Mouse (Mus musculus): ENCODE measurements around the gene Pik3r6. TPM values are rescaled to one million over a fixed set of nuclear protein-coding genes. Genes with fewer than 3 reads are reported as not detected.

Gene Pik3r6
- polyA plus RNA-seq, 1 experiment: not detected

DNA sequence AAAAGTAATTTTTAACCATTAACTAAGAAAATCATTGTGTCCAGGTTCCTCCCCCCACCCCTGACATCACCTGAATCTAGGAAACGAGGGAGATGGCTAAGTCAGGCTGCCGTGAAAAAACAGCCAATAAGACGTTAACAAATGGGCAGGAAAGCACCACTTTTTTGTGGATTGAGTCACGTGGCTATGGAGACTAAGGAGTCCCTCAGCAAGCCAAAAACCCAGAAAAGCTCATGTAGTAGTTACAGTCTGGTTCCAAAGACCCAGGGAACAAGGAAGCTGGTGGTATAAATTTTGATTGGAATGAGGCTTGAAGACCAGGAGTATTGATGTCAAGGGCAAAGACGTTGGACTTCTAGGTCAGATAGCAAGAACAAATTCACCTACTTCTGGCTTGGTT, 5.8 kb downstream of the Pik3r6 start:
- TF ChIP-seq GATA1 (IDR thresholded peaks at IDR 0.05; ENCODE audit: low read length): no peak

DNA sequence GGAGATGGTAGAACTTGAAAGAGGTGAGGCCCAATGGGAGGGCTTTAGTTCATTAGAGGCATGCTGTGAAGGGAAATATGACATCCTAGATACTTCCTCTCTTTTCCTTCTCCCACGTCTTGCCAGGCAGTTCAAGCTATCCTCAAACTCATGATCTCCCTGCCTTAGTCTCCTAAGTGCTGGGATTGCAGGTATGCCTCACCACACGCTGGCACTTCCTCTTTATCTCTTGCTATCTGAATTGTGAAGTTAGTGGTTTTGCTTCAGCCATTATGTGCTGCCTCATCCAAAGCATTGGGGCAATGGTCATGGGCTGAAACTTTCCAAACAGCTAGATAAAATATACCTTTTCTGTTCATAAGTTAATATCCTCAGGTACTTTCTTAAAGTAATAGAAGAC, 6.4 kb downstream of the Pik3r6 start:
- no peak for TF ChIP-seq GATA1 (IDR thresholded peaks at IDR 0.05; ENCODE audit: low read length)

DNA sequence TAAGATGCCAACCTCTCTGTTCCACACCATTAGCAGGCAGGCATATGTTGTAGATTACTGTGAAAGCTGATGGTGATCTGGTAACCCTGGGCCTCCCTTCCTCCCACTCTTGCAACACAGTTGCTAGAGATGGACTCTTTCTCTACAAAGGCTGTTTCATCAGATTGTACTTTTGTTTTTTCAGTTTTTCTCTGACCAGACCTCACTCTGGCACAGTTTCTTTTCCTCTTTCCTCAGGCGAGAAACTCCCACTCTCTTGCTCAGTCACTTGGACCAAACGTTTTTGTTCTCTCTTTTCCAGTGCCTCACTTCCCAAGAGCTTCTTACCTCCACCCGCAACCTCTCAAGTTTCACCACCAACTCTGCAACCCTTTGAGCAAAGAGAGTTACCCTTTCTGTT, 11.2 kb downstream of the Pik3r6 start:
- no peak for TF ChIP-seq GATA1 (IDR thresholded peaks at IDR 0.05; ENCODE audit: low read length)

DNA sequence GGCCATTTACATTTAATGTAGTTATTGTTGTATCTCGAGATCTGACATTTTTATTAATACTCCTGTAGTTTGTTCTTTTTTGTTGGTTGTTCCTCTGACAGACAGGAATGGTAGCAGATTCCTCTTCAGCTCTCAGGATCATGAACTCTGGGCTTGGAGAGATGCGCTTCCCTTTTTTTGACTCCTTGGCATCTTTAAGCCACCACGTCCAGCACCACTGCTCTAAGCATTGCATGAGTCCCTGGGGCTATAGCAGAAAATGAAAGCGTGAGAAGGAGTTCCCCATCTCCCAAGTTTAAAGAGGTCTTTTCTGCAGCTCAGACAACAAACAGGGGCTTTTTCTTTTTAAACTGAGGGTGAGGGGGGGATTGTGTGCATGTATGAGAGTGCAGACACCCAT, 16.5 kb downstream of the Pik3r6 start:
- no peak for TF ChIP-seq GATA1 (IDR thresholded peaks at IDR 0.05; ENCODE audit: low read length)

DNA sequence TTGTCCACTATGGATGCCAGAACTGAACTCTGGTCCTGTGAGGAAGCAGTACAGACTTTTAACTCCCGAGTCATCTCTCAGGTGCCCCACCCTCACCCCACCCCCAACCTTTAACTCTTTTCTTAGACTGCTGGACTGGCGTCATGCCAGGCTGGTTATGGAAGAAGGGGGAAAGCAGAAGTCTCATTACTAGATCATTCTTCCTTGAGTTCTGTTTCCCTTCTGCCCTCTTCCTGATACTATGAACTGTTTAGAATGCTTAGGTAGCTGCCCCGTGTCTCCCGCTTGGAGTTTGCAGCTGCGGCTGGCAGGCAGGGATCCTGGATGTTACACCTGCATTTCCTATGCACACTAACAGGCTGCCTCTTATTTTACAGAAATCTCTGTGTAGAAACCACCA, 17.0 kb downstream of the Pik3r6 start:
- no peak for TF ChIP-seq GATA1 (IDR thresholded peaks at IDR 0.05; ENCODE audit: low read length)

DNA sequence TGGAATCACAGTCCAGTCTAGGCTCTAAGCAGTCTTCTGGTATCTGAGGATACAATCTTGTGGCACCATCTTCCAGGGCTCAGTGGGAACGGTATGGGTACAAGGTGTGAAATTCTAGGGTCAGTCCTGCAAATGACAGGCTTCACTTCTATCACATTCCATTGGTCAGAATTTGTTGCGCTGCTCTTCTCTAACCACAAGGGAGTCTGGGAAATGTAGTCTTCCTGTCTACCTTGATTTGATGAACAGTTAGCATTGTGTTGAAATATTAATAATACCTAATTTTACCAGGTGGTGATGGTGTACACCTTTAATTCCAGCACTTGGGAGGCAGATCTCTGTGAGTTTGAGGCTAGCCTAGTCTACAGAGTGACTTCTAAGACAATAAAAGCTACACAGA, 17.6 kb downstream of the Pik3r6 start:
- no peak for TF ChIP-seq GATA1 (IDR thresholded peaks at IDR 0.05; ENCODE audit: low read length)

DNA sequence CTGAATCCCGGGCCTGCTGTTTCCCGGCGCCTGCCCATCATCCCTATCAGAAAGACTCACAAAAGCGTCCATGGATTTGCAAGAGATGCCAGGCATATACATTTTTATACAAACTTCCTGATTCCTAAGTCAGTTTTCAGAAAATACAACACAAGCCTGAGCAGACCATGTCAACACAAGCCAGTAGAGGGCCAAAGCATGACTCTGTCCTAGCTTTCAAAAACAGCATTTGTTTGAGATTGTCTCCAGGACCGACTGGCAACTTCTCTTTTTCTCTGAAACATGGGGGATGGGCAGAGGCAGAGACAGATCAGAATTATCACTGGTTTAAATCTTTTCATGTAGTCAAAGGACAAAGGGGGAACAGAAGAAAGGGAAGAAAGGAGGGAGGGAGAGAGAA, 18.5 kb downstream of the Pik3r6 start:
- TF ChIP-seq GATA1 (IDR thresholded peaks at IDR 0.05; ENCODE audit: low read length): no peak

DNA sequence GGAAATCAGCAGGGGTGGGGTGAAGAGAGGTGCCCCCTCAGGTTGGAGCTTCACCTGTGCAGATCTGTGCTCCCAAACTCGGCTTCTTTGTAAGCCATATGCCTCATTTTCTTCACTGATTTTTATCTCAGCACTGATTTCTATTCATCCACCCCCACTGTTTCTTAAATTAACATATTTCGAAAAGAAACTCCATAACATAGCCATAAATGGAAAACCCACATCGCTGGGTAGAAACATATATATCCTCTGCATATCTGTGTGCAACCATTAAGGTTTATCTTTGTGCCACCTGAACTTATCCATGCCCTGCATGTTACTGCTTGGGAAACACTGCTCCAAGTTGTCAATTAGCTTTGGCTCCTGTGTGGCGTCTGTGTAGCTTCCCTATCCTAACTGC, 23.6 kb downstream of the Pik3r6 start:
- TF ChIP-seq GATA1 (IDR thresholded peaks at IDR 0.05; ENCODE audit: low read length): no peak

DNA sequence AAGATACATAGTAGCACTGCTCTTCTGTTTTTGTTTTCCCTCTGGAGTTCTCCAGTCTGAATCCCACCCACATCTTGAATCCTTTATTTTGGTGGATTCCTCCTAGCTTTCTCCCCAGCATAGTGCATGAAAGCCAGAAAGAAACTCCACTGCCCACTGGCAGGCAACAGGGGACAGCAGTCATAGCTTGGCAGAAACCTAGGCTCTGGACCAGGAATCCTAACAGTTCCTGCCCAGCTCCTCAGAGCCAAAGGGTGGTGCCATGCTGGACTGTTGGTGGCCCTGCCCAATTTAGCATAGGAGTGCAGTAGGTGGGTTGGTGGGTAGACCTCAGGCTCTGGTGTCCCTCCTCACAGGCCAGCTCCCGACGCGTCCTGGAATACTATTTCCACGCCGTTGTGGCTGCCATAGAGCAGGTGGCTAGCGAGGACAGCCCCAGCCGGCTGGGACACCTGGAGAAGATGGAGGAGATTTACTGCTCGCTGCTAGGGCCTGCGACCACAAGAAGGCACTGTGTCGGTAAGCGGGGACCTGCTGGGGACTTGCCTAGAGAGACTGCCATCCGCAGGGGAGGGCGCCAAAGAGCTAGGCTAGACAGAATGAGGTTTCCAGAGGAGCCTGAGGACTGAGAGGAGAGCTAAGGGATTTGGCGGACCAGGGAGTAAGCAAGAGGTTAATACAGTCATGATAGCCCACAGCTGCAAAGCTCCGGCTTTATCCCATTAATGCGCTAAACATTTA, 28.4 kb downstream of the Pik3r6 start:
- TF ChIP-seq GATA1 (IDR thresholded peaks at IDR 0.05; ENCODE audit: low read length): no peak

DNA sequence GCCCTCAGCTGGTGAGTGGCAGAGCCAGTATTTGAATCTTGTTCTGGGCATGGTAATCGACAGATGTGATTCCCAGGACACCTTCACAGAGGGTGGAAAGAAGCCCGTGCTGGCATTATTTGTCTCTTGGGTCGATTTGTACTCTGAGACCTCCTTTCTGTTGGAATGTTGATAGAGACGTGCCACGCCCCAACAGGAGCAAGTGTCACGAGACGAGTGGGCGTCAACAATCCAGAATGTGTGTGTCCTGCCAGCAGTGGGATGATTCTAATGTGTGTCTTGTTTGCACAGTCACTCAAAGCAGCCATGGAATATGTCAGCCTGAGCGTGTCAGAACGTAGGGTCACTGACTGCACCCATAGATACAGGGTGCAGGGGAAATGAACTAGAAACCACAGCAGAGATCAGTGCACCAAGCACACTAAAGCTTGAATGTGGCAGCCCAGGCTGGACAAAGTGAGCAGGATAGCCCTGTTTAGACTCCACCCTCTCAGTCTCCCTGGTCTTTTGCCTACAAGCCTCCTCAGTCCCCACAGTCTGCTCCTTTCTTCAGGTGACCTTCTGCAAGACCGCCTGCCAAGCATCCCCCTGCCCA, 29.2 kb downstream of the Pik3r6 start:
- no peak for TF ChIP-seq GATA1 (IDR thresholded peaks at IDR 0.05; ENCODE audit: low read length)

DNA sequence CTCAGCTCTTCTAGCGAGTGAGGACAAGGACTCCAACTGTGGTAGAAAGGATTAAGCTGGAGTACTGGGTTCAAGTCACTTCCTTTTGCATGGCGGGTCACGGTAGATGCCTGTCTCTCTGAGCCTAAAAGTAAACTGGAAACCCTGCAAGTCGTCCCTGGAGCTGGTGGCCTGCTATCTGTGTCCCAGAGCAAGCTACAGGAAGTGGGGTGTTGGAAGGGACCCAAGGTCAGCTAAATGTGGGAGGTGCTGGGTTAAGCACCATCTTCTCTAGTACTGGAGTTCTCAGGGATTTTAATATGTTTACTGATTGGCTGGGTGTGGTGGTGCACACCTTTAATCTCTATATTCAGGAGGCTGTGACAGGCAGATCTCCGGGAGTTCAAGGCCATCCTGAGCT, 30.0 kb downstream of the Pik3r6 start:
- TF ChIP-seq GATA1 (IDR thresholded peaks at IDR 0.05; ENCODE audit: low read length): no peak

DNA sequence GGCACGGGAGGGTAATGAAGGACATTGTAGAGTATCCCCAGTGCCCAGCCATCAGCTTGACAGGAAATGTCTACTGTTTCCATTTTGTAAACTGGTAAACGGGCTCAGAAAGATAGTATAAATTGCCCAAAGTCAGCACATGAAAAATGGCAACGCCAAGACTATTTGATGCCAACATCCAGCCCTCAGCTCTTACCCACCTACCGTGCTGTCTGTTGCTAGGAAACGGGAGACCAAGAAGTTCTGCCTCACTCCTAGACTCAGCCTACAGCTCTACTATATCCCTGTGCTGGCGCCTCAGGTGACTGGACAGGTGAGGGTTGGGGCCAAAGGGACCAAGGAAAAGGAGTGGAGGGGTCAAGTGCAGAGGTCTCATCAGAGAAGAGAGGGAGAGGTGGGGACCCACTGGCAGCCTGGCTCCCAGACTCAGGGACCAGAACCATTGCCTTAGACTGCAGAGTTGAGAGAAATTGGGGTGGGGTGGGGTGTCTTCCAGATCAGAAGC, 31.2 kb downstream of the Pik3r6 start:
- no peak for TF ChIP-seq GATA1 (IDR thresholded peaks at IDR 0.05; ENCODE audit: low read length)

DNA sequence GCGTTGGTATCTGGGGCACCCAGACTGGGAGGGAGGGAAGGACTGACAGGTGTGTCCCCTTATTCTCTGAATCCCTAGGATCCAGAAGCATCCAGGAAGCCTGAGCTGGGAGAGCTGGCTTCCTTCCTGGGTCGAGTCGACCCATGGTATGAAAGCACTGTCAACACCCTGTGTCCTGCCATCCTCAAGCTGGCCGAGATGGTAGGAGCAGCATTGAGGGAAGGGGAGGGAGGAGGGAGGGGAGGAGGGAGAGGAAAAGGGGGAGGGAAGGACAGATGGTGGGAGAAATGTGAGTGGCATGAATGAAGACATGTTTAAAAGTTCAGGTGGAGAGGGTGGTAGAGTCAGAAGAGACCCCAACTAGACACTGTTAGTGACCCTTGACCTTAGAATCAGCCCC, 33.2 kb downstream of the Pik3r6 start:
- no peak for TF ChIP-seq GATA1 (IDR thresholded peaks at IDR 0.05; ENCODE audit: low read length)

DNA sequence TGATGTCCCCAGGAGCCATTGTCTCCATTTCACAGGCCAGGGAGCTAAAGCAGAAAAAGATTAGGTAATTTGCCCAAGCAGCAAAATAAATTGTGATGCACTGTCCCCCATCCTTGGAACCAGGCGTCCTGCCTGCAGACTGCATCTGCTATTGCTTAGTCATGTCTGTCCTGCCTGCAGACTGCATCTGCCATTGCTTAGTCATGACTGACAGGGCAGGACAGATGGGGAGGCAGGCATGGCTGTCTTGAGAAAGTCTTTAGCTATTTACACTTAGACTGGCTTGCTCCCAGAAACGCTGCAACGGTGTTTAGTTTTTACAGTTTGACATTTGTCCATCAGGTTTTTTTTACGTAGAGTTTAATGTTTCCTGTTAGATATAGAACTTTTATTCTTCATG, 33.6 kb downstream of the Pik3r6 start:
- TF ChIP-seq GATA1 (IDR thresholded peaks at IDR 0.05; ENCODE audit: low read length): no peak

DNA sequence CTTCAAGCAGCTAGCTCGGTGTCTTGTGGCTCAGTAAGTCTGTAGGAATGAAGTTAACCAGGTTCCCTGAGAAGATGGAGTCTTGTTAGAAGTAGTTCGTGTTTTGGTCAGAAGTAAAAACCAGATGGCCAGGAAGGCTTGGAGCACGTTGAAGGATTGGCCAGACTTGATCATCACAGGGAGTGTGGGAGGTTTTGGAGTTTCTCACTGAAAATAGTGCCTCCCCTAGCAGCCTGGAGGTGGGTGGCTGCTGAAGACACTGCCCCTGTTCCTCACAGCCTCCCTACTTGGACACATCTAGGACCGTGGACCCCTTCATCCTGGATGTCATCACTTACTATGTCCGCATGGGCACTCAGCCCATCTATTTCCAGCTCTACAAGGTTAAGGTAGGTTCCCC, 36.8 kb downstream of the Pik3r6 start:
- no peak for TF ChIP-seq GATA1 (IDR thresholded peaks at IDR 0.05; ENCODE audit: low read length)

DNA sequence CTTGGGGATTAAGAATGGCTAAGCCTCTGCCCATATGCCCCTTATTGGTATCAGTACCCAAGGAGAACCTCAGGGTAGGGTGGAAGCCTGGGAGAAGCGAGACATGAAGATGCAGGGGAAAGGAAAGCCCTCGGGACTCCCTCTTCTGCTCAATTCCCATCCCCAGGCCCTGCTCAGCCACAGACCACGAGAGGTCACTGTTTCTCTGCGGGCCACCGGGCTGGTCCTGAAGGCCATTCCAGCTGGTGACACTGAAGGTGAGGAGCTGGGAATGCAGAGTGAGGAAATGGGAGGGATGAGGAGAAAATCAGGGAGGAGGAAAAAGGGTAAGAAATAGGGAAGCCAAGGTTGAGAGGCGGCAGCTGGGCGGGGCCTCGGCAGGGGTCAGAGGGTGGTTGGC, 41.7 kb downstream of the Pik3r6 start:
- TF ChIP-seq GATA1 (IDR thresholded peaks at IDR 0.05; ENCODE audit: low read length): no peak

DNA sequence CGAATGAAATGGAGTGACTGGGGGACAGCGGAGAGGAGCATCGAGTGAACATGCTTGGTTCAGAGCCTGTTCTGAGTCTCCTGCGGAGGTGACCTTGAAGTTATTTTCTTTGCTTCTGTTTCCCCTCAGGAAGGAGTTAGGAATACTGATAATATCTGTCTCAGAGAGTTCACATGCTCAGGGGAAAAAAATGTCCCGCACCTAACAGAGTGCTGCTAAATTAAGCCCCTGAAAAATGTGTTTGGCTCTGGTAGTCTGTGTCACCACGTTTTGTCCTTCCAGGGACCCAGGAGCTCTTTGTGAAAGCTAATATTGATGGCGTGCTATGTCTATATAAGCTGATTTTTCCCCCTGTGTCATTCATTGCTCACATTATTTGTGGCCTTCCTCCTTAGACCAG, 42.4 kb downstream of the Pik3r6 start:
- TF ChIP-seq GATA1 (IDR thresholded peaks at IDR 0.05; ENCODE audit: low read length): no peak
